Mouse (Mus musculus) spleen, adult 2 months (tissue): ENCODE measurements around the gene Pdgfc. TPM values are rescaled to one million over a fixed set of nuclear protein-coding genes. Genes with fewer than 3 reads are reported as not detected.

Experiments used
- DNase-seq, 2 experiments: peaks; one replicate each; pipeline versions ENCODE4 v3.0.0 to v3.0.0-alpha.2; 2012 to 2021; ENCODE audit warnings: low spot score in 2 of 2, low read depth in 1 of 2
- H3K27ac ChIP-seq: fragments of 200-500 bp; 2 replicates; pipeline ENCODE4 v1.5.1; 2012; ENCODE audit warnings: low read length, inconsistent platforms; ENCODE audit not compliant: insufficient read depth
- H3K27me3 ChIP-seq: fragments of 200-500 bp; 2 replicates; pipeline ENCODE4 v1.6.1; 2012; ENCODE audit warnings: mild to moderate bottlenecking, moderate library complexity, low read length, inconsistent platforms; ENCODE audit not compliant: control insufficient read depth, insufficient read depth
- H3K36me3 ChIP-seq: fragments of 200-500 bp; 2 replicates; pipeline ENCODE4 v1.6.1; 2012; ENCODE audit warnings: mild to moderate bottlenecking, low read length, inconsistent platforms; ENCODE audit not compliant: control insufficient read depth, insufficient read depth
- H3K4me1 ChIP-seq: fragments of 200-500 bp; 2 replicates; pipeline ENCODE4 v1.6.1; 2011; ENCODE audit warnings: inconsistent platforms; ENCODE audit not compliant: control insufficient read depth, insufficient read depth, insufficient read length
- H3K4me3 ChIP-seq: fragments of 200-500 bp; 2 replicates; pipeline ENCODE4 v1.5.1; 2011; ENCODE audit warnings: mild to moderate bottlenecking, inconsistent platforms; ENCODE audit not compliant: insufficient read depth, insufficient read length; ENCODE audit errors: extremely low read depth
- CTCF ChIP-seq: fragments of 200-500 bp; IDR thresholded peaks from 2 replicates; pipeline ENCODE4 v1.5.1; 2011; ENCODE audit warnings: mild to moderate bottlenecking, inconsistent platforms; ENCODE audit not compliant: insufficient read depth, insufficient read length, insufficient replicate concordance; ENCODE audit errors: extremely low read depth
- POLR2A ChIP-seq: fragments of 200-500 bp; IDR thresholded peaks from 2 replicates; pipeline ENCODE4 v1.6.1; 2011; ENCODE audit warnings: low read depth, low read length, inconsistent platforms
- WGBS: fragments of 180-500 bp; shearing (Covaris S2); methylation state at CpG from one replicate; pipeline ENCODE4 v1.1.7; 2018; 5-methylcytosine and 5-hydroxymethylcytosine counted together
- polyA plus RNA-seq: library from polyadenylated mRNA; depleted of rRNA; stranded (reverse); fragments of >200 nt; gene quantifications from 2 replicates; pipeline ENCODE4 v1.2.3, GENCODE M21; 2012

Pdgfc gene
- polyA plus RNA-seq, 1 experiment, result 0.48 TPM

- WGBS, result 88% methylated on average over 1 of the region's 1 CpGs
- no peak overlapping the region for H3K4me3 ChIP-seq
- no peak for DNase-seq
Measured at GRCm38 (mm10) chr3:81022845-81023244, 13.4 kb upstream of the Pdgfc start.

GRCm38 (mm10) chr3:81023568-81023967 is 12.6 kb upstream of the Pdgfc start:
- H3K4me3 ChIP-seq, result no peak overlapping the region
- no peak overlapping the region for H3K27ac ChIP-seq
- WGBS, result 81% methylated on average over 1 of the region's 1 CpGs
- H3K27me3 ChIP-seq, result no peaks in the 10 kb centered on the region
- no peaks in the 10 kb centered on the region for H3K36me3 ChIP-seq
- TF ChIP-seq CTCF (no peak), POLR2A (no peak)
- DNase-seq, result no peak
- H3K4me1 ChIP-seq, result no peaks in the 10 kb centered on the region

More at GRCm38 (mm10) chr3:81022845-81023244, 13.4 kb upstream of the Pdgfc start:
- H3K4me1 ChIP-seq, result no peaks in the 10 kb centered on the region
- no peaks in the 10 kb centered on the region for H3K27me3 ChIP-seq
- no peak overlapping the region for H3K27ac ChIP-seq
- no peak for TF ChIP-seq POLR2A
- no peak for TF ChIP-seq CTCF
- H3K36me3 ChIP-seq, result no peaks in the 10 kb centered on the region

- H3K36me3 ChIP-seq, result no peaks in the 10 kb centered on the region
- TF ChIP-seq CTCF (no peak), POLR2A (no peak)
- H3K4me3 ChIP-seq, result no peak overlapping the region
- H3K4me1 ChIP-seq, result no peaks in the 10 kb centered on the region
- no peaks in the 10 kb centered on the region for H3K27me3 ChIP-seq
- WGBS, result 82% methylated on average over 9 of the region's 9 CpGs
- no peak overlapping the region for H3K27ac ChIP-seq
- DNase-seq, result no peak
Measured at GRCm38 (mm10) chr3:81025568-81026213, 10.5 kb upstream of the Pdgfc start.

- H3K36me3 ChIP-seq, result no peaks in the 10 kb centered on the region
- no peak overlapping the region for H3K4me3 ChIP-seq
- H3K4me1 ChIP-seq, result no peaks in the 10 kb centered on the region
- H3K27me3 ChIP-seq, result no peaks in the 10 kb centered on the region
- no peak for DNase-seq
- TF ChIP-seq CTCF, result no peak
- no peak for TF ChIP-seq POLR2A
- WGBS, result 90% methylated on average over 3 of the region's 3 CpGs
- H3K27ac ChIP-seq, result no peak overlapping the region
Measured at GRCm38 (mm10) chr3:81028361-81028760, 7.9 kb upstream of the Pdgfc start.

- H3K4me1 ChIP-seq, result no peaks in the 10 kb centered on the region
- WGBS, result 79% methylated on average over 4 of the region's 4 CpGs
- no peak overlapping the region for H3K4me3 ChIP-seq
- no peaks in the 10 kb centered on the region for H3K36me3 ChIP-seq
- no peak overlapping the region for H3K27ac ChIP-seq
- no peak for DNase-seq
- H3K27me3 ChIP-seq, result no peaks in the 10 kb centered on the region
- no peak for TF ChIP-seq POLR2A
- TF ChIP-seq CTCF, result no peak
Measured at GRCm38 (mm10) chr3:81029321-81029720, 6.9 kb upstream of the Pdgfc start.

GRCm38 (mm10) chr3:81029909-81030308 is 6.3 kb upstream of the Pdgfc start:
- Histone ChIP-seq H3K27ac (no peak overlapping the region), H3K4me1 (no peaks in the 10 kb centered on the region), H3K36me3 (no peaks in the 10 kb centered on the region), H3K27me3 (no peaks in the 10 kb centered on the region), H3K4me3 (no peak overlapping the region)
- no peak for DNase-seq
- no peak for TF ChIP-seq CTCF
- no peak for TF ChIP-seq POLR2A
- WGBS, result 85% methylated on average over 3 of the region's 3 CpGs

GRCm38 (mm10) chr3:81030311-81030710 is 5.9 kb upstream of the Pdgfc start:
- Histone ChIP-seq H3K4me3 (no peak overlapping the region), H3K4me1 (no peaks in the 10 kb centered on the region), H3K36me3 (no peaks in the 10 kb centered on the region), H3K27me3 (no peaks in the 10 kb centered on the region), H3K27ac (no peak overlapping the region)
- no peak for DNase-seq
- 93% methylated on average over 2 of the region's 2 CpGs for WGBS
- TF ChIP-seq CTCF (no peak), POLR2A (no peak)
